Mouse (Mus musculus): Measurements from ENCODE around the gene Myb. TPM values are rescaled to one million over a fixed set of nuclear protein-coding genes. Genes with fewer than 3 reads are reported as not detected.

Myb gene
- polyA plus RNA-seq, 1 experiment from 2014 or later = 7.0 TPM

DNA sequence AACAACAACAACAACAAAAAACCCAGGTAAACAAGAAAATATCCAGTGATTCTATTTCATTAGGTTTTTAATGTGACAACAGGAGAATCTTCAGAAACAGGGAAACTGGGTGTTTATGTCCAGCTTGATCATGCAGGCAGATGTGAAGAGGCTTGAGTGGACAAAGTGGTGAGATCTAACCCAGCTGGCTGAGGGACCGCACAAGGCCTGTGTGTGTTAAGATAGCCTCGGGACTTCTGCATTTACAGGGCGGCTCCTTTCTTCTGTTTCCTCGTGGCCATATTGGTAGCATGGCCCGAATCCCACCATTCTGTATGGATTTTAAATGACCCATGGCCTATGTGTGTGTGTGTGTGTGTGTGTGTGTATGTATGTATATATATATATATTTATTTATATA, 52.6 kb downstream of the Myb start:
- no peak for ATAC-seq (ENCODE audit: insufficient number of reproducible peaks, low FRiP score, low TSS enrichment, low read depth)

DNA sequence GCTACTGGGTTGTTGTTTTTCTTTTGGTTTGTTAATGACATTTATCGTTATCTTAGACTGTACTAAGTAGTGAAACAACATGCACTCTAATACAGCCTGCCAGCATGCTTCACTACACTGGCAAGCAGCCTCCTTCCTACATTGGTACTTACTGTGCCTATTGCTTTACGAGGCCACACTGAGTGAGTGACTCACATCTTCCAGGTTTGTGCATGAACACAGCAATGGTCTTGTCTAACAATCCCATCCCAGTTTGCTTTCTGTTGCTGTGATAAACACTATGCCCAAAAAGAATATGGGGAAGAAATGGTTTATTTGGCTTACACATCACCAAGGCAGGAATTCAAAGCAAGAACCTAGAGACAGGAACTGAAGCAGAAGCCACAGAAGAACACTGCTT, 55.6 kb downstream of the Myb start:
- DNase-seq (ENCODE audit: low spot score) (no peak), ATAC-seq (ENCODE audit: insufficient number of reproducible peaks, low FRiP score, low TSS enrichment, low read depth) (no peak)
- WGBS = 94% methylated on average over 2 of the region's 2 CpGs
- Histone ChIP-seq H3K36me3 (ENCODE audit: control insufficient read depth, insufficient read depth, low read length) (no peaks in the 10 kb centered on the region), H3K9me3 (ENCODE audit: control insufficient read depth, low read length) (no peaks in the 10 kb centered on the region), H3K27ac (replicated peaks; ENCODE audit: low read depth, low read length) (no peak overlapping the region), H3K4me3 (ENCODE audit: low read depth, low read length) (no peak overlapping the region), H3K4me1 (ENCODE audit: control insufficient read depth, insufficient read depth, low read length) (no peaks in the 10 kb centered on the region), H3K27me3 (ENCODE audit: control insufficient read depth, insufficient read depth, low read length) (no peaks in the 10 kb centered on the region), H3K4me2 (ENCODE audit: low read depth, severe bottlenecking) (no peak overlapping the region), H3K9ac (ENCODE audit: low read length) (no peak overlapping the region)

More for the DNA sequence above, 52.6 kb downstream of the Myb start:
- DNase-seq (ENCODE audit: low spot score) = no peak
- 94% methylated on average over 5 of the region's 5 CpGs for WGBS
- H3K9ac ChIP-seq (ENCODE audit: low read length) = no peak overlapping the region
- no peaks in the 10 kb centered on the region for H3K9me3 ChIP-seq (ENCODE audit: control insufficient read depth, low read length)
- no peaks in the 10 kb centered on the region for H3K27me3 ChIP-seq (ENCODE audit: control insufficient read depth, insufficient read depth, low read length)
- no peaks in the 10 kb centered on the region for H3K4me1 ChIP-seq (ENCODE audit: control insufficient read depth, insufficient read depth, low read length)
- H3K4me3 ChIP-seq (ENCODE audit: low read depth, low read length) = no peak overlapping the region
- H3K27ac ChIP-seq (replicated peaks; ENCODE audit: low read depth, low read length) = no peak overlapping the region
- H3K36me3 ChIP-seq (ENCODE audit: control insufficient read depth, insufficient read depth, low read length) = no peaks in the 10 kb centered on the region
- no peak overlapping the region for H3K4me2 ChIP-seq (ENCODE audit: low read depth, severe bottlenecking)

DNA sequence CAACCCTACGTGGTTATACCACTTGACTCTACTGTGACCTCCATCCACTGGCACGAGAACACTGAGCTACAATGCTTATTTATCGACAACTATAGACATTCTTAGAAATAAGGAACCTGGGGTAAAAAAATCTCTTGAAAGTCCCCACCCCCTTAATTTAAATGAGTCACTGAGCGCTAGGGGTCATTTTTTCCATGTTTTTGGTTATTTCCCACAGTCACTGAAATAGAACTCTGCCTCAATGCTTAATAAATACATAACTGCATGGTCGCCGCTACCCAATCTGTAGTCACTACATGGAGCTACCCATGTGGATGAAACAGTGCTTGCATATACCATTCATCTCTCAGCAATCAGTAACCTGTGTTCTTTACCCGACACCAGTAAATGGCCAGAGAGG, 58.1 kb downstream of the Myb start:
- no peaks in the 10 kb centered on the region for H3K9me3 ChIP-seq (ENCODE audit: control insufficient read depth, low read length)
- no peak overlapping the region for H3K27ac ChIP-seq (replicated peaks; ENCODE audit: low read depth, low read length)
- H3K27me3 ChIP-seq (ENCODE audit: control insufficient read depth, insufficient read depth, low read length) = no peaks in the 10 kb centered on the region
- 87% methylated on average over 7 of the region's 7 CpGs for WGBS
- H3K4me1 ChIP-seq (ENCODE audit: control insufficient read depth, insufficient read depth, low read length) = no peaks in the 10 kb centered on the region
- no peak for DNase-seq (ENCODE audit: low spot score)
- no peak overlapping the region for H3K9ac ChIP-seq (ENCODE audit: low read length)
- H3K4me3 ChIP-seq (ENCODE audit: low read depth, low read length) = no peak overlapping the region
- ATAC-seq (ENCODE audit: insufficient number of reproducible peaks, low FRiP score, low TSS enrichment, low read depth) = no peak
- no peaks in the 10 kb centered on the region for H3K36me3 ChIP-seq (ENCODE audit: control insufficient read depth, insufficient read depth, low read length)
- H3K4me2 ChIP-seq (ENCODE audit: low read depth, severe bottlenecking) = no peak overlapping the region

DNA sequence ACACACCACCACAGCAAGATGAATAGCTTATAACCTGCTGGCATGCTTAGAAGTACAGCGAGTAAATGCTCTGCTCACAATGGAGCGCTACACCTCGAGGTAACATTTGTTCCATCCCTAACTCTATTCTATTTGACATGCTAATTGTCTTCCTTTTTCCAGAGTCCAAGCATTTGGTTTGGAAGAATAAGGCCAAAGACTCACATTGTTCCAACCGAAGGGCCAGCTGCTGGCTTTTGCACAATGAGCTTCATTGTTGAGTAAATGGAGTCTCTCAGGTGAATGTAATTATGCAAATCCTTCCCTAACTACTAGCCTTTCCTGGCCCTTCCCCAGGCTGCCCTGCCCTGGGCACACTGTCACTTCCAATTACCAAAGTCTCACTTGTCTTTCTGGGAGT, 58.8 kb downstream of the Myb start:
- DNase-seq (ENCODE audit: low spot score) (no peak), ATAC-seq (ENCODE audit: insufficient number of reproducible peaks, low FRiP score, low TSS enrichment, low read depth) (no peak)
- Histone ChIP-seq H3K27me3 (ENCODE audit: control insufficient read depth, insufficient read depth, low read length) (no peaks in the 10 kb centered on the region), H3K4me1 (ENCODE audit: control insufficient read depth, insufficient read depth, low read length) (no peaks in the 10 kb centered on the region), H3K9ac (ENCODE audit: low read length) (no peak overlapping the region), H3K27ac (replicated peaks; ENCODE audit: low read depth, low read length) (no peak overlapping the region), H3K4me3 (ENCODE audit: low read depth, low read length) (no peak overlapping the region), H3K4me2 (ENCODE audit: low read depth, severe bottlenecking) (no peak overlapping the region), H3K9me3 (ENCODE audit: control insufficient read depth, low read length) (no peaks in the 10 kb centered on the region), H3K36me3 (ENCODE audit: control insufficient read depth, insufficient read depth, low read length) (no peaks in the 10 kb centered on the region)
- WGBS = 38% methylated on average over 4 of the region's 4 CpGs

DNA sequence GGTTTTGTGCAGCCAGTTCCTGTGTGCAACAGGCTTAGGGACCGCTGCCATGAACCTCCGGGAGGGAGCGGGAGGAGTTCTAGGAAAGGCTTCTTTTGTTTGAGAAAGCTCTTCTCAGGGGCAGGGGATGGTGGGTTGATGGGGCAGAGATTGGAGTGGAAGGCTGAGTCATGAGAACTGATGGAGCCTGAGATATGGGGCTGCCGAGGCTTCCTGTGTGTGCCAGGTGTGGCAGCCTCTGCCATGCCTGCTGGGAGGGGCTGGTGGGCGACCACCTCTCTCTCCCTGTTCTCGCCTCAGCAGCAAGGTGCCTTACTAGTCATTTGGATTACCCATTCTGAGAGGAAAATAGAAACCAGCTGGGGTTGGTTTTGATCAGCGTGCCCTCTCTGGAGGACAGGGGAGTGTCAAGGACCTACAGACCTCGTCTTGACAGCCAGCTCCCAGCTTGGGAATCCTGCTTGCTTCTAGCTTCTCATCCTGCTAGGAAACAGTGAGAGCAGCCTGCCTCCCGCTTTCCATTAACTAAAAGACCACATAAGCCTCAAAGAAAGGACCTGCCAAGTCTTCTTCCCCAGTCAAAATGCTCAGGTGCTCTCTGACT, 60.0 kb downstream of the Myb start:
- ATAC-seq (ENCODE audit: insufficient number of reproducible peaks, low FRiP score, low TSS enrichment, low read depth) (no peak), DNase-seq (ENCODE audit: low spot score) (no peak)
- Histone ChIP-seq H3K4me3 (ENCODE audit: low read depth, low read length) (no peak overlapping the region), H3K27ac (replicated peaks; ENCODE audit: low read depth, low read length) (no peak overlapping the region), H3K9me3 (ENCODE audit: control insufficient read depth, low read length) (no peaks in the 10 kb centered on the region), H3K4me1 (ENCODE audit: control insufficient read depth, insufficient read depth, low read length) (no peaks in the 10 kb centered on the region), H3K9ac (ENCODE audit: low read length) (no peak overlapping the region), H3K27me3 (ENCODE audit: control insufficient read depth, insufficient read depth, low read length) (no peaks in the 10 kb centered on the region), H3K36me3 (ENCODE audit: control insufficient read depth, insufficient read depth, low read length) (no peaks in the 10 kb centered on the region), H3K4me2 (ENCODE audit: low read depth, severe bottlenecking) (no peak overlapping the region)
- WGBS = 50% methylated on average over 9 of the region's 9 CpGs

DNA sequence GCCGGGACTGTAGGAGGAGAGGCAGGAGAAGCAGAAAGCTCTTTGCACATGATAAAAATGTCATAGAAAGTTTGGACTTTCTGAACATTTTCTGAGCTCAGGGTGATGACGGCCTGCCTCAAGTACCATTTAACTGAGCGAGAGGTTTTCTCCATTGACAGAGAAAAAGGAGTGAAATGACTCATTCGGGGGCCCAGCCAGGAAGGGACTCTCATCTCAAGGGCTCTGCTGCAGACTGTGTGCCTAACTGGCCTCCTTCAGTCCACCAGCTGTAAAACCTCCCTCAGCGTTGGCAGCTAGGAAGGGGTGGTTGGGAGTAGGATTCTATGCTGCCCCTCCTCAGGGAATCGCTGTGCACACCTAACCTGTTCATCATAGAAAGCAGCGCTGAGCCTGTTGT, 61.3 kb downstream of the Myb start:
- no peak overlapping the region for H3K27ac ChIP-seq (replicated peaks; ENCODE audit: low read depth, low read length)
- H3K4me3 ChIP-seq (ENCODE audit: low read depth, low read length) = no peak overlapping the region
- no peak for ATAC-seq (ENCODE audit: insufficient number of reproducible peaks, low FRiP score, low TSS enrichment, low read depth)
- H3K9me3 ChIP-seq (ENCODE audit: control insufficient read depth, low read length) = no peaks in the 10 kb centered on the region
- H3K27me3 ChIP-seq (ENCODE audit: control insufficient read depth, insufficient read depth, low read length) = no peaks in the 10 kb centered on the region
- 87% methylated on average over 7 of the region's 7 CpGs for WGBS
- H3K36me3 ChIP-seq (ENCODE audit: control insufficient read depth, insufficient read depth, low read length) = no peaks in the 10 kb centered on the region
- no peaks in the 10 kb centered on the region for H3K4me1 ChIP-seq (ENCODE audit: control insufficient read depth, insufficient read depth, low read length)
- no peak overlapping the region for H3K4me2 ChIP-seq (ENCODE audit: low read depth, severe bottlenecking)
- no peak for DNase-seq (ENCODE audit: low spot score)
- H3K9ac ChIP-seq (ENCODE audit: low read length) = no peak overlapping the region

DNA sequence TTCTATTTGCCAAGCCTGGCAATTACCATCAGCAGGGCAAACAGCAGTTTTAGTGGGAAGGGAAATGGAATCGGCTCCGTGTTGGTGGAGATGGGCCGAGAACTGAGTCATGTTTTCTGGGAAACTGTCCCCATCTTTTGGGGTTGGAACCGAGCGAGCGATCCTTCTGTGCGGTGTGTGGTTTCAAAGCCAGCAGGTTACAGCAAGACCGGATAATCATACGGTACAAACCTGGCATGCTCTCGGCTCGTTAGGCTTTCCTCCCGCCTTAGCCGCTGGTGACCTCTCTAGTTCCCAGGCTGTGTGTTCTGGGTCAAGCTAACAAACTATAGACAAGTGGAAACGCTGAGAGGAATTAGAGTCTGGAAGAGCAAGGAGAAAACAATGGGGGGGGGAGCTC, 65.2 kb downstream of the Myb start:
- peaks cover 9% of the 10 kb centered on the region; the same call in 1 of the 2 replicates for H3K4me1 ChIP-seq (ENCODE audit: control insufficient read depth, insufficient read depth, low read length)
- H3K9me3 ChIP-seq (ENCODE audit: control insufficient read depth, low read length) = no peaks in the 10 kb centered on the region
- ATAC-seq (ENCODE audit: insufficient number of reproducible peaks, low FRiP score, low TSS enrichment, low read depth) (no peak), DNase-seq (ENCODE audit: low spot score) (no peak)
- 83% methylated on average over 14 of the region's 14 CpGs for WGBS
- no peak overlapping the region for H3K9ac ChIP-seq (ENCODE audit: low read length)
- H3K27me3 ChIP-seq (ENCODE audit: control insufficient read depth, insufficient read depth, low read length) = no peaks in the 10 kb centered on the region
- no peaks in the 10 kb centered on the region for H3K36me3 ChIP-seq (ENCODE audit: control insufficient read depth, insufficient read depth, low read length)
- H3K27ac ChIP-seq (replicated peaks; ENCODE audit: low read depth, low read length) = no peak overlapping the region
- H3K4me2 ChIP-seq (ENCODE audit: low read depth, severe bottlenecking) = no peak overlapping the region
- no peak overlapping the region for H3K4me3 ChIP-seq (ENCODE audit: low read depth, low read length)

DNA sequence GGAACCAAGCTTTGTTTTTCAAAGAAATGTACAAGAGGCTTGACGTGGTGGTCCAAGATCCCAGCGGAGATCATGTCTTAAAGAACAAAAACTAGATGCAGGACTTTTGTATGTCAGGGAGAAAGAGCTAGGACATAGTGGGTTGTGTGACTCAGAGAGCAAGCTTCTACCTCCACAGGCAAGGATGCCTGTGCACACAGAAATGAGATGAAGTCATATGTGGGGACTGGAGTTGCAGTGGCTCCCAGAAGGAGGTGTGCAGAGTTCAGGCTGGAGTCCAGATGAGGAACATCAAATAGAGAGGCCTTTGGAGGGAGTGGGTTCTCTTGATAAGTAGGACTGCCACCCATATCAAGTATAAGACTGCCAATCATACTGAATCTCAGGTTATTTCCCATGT, 65.9 kb downstream of the Myb start:
- H3K27ac ChIP-seq (replicated peaks; ENCODE audit: low read depth, low read length) = no peak overlapping the region
- no peaks in the 10 kb centered on the region for H3K36me3 ChIP-seq (ENCODE audit: control insufficient read depth, insufficient read depth, low read length)
- H3K4me3 ChIP-seq (ENCODE audit: low read depth, low read length) = no peak overlapping the region
- no peaks in the 10 kb centered on the region for H3K9me3 ChIP-seq (ENCODE audit: control insufficient read depth, low read length)
- peaks cover 9% of the 10 kb centered on the region; the same call in 1 of the 2 replicates for H3K4me1 ChIP-seq (ENCODE audit: control insufficient read depth, insufficient read depth, low read length)
- H3K27me3 ChIP-seq (ENCODE audit: control insufficient read depth, insufficient read depth, low read length) = no peaks in the 10 kb centered on the region
- no peak overlapping the region for H3K9ac ChIP-seq (ENCODE audit: low read length)
- H3K4me2 ChIP-seq (ENCODE audit: low read depth, severe bottlenecking) = no peak overlapping the region
- no peak for DNase-seq (ENCODE audit: low spot score)
- 93% methylated on average over 2 of the region's 2 CpGs for WGBS
- ATAC-seq (ENCODE audit: insufficient number of reproducible peaks, low FRiP score, low TSS enrichment, low read depth) = no peak

DNA sequence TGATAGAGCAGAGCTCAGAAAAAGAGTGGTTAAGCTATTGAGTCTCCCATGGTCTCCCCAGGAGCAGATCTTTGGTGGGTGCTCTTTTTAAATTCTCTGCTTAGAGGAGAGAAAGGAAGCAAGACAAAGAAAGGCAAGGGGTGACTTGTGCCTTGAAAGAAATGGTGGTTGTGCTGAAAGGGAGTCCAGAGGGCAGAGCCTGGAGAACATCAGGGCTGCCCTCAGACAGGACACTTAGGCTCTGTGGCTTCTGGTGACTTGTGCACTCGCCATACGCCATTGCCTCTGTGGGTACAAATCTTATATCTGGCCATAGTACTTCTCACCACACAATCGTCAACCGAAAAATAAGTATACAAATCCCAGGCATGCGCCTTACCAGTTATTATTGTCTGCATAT, 67.5 kb downstream of the Myb start:
- Histone ChIP-seq H3K36me3 (ENCODE audit: control insufficient read depth, insufficient read depth, low read length) (no peaks in the 10 kb centered on the region), H3K9me3 (ENCODE audit: control insufficient read depth, low read length) (no peaks in the 10 kb centered on the region), H3K4me2 (ENCODE audit: low read depth, severe bottlenecking) (no peak overlapping the region), H3K4me3 (ENCODE audit: low read depth, low read length) (no peak overlapping the region), H3K4me1 (ENCODE audit: control insufficient read depth, insufficient read depth, low read length) (peaks cover 9% of the 10 kb centered on the region; the same call in 1 of the 2 replicates), H3K27me3 (ENCODE audit: control insufficient read depth, insufficient read depth, low read length) (no peaks in the 10 kb centered on the region), H3K9ac (ENCODE audit: low read length) (no peak overlapping the region), H3K27ac (replicated peaks; ENCODE audit: low read depth, low read length) (no peak overlapping the region)
- ATAC-seq (ENCODE audit: insufficient number of reproducible peaks, low FRiP score, low TSS enrichment, low read depth) (no peak), DNase-seq (ENCODE audit: low spot score) (no peak)
- WGBS = 85% methylated on average over 5 of the region's 5 CpGs

Measured in limb, embryonic 11.5 days (tissue).